Comparison of ENCODE assay signal across 8 mouse cellular contexts in the genomic region with DNA sequence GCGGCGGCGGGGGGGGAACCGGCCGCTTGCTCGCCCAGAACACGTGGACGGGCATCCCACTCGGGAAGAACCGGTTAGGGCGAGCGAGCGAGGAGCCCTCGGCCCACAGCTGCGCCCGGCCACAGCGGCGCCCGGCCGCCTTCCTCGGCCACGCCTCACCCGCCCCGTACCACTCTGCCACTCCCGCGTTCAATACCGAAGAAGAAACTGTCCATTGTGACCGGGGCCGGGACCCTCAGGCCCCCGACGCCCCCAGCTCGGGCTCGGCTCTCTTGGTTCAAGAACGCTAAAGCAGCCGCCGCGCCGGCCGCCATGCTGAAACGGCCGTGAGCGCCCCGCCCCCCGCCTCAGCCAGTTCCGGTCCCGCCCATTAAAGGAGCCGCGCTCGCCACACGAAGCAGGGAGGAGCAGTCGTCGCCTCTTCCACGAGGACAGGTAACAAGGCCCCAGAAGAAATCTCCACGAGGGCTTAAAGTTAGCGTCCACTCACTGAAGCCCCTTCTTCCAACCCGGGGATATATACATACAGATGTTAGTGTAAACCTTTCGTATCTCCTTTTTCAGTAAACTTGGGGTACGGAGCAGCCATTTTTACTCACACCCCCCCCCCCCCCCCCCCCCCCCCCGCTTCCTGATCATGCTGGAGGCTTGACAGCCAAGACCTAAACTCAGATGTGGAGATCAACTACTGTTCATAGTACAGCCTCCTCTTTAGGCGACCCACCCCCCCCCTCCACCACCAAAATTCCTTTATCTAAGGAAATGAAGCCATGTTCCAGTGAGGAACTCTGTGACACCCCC. TPM values are rescaled to one million over a fixed set of nuclear protein-coding genes. Genes with fewer than 3 reads are reported as not detected.
DNase-seq lines count a peak whose midpoint lies in the region; ATAC-seq lines count a peak whose summit lies in the region.

A gene (minus strand): TSS at position 349 of the 801 bp plus-strand sequence.

- H3K4me2 ChIP-seq in hindbrain, embryonic 16.5 days (ENCODE audit: low read length) = peak within 1 kb of the TSS; percentile 76

- peak; percentile 89 for ATAC-seq in hindbrain, embryonic 16.5 days
- ATAC-seq in megakaryocyte, adult 5-6 weeks (ENCODE audit: poor library complexity, severe bottlenecking) = peak; percentile 79

- DNase-seq in WW6 (ENCODE audit: low read depth, low spot score) = peak; percentile 70
- DNase-seq in cerebellum, postnatal 36 days = peak; percentile 70 to 72
- DNase-seq in gastrocnemius, adult 18-20 months (ENCODE audit: low spot score) = peak; percentile 82
- peak; percentile 74 to 82 for DNase-seq in left cerebral cortex, adult 18-20 months (ENCODE audit: low spot score in 2 of 2)
- peak; percentile 78 to 83 for DNase-seq in right cerebral cortex, adult 2 months (ENCODE audit: low spot score in 2 of 2)
- DNase-seq in urinary bladder, postnatal 36 days (ENCODE audit: low spot score in 2 of 2) = peak; percentile 82 to 83

- peak within 1 kb of the TSS; percentile 64 for H3K4me3 ChIP-seq in hindbrain, embryonic 16.5 days (ENCODE audit: low read length)

- H3K27me3 ChIP-seq in hindbrain, embryonic 16.5 days (replicated peaks; ENCODE audit: control insufficient read depth, insufficient read depth, low read length) = peaks cover 26% of the 10 kb centered on the region

- H3K36me3 ChIP-seq in hindbrain, embryonic 16.5 days (ENCODE audit: control insufficient read depth, insufficient read depth, low read length) = peaks cover 14% of the 10 kb centered on the region

- 0 out of 2 replicates have a peak within 1 kb of the TSS, but pooled peaks have one; percentile 54 for H3K27ac ChIP-seq in hindbrain, embryonic 16.5 days (ENCODE audit: low read depth, low read length)

- peaks cover 9% of the 10 kb centered on the region for H3K4me1 ChIP-seq in hindbrain, embryonic 16.5 days (ENCODE audit: control insufficient read depth, insufficient read depth, low read depth, low read length)

- 1% methylated on average over 39 of the region's 60 CpGs for WGBS in hindbrain, embryonic 16.5 days

- H3K9me3 ChIP-seq in hindbrain, embryonic 16.5 days (ENCODE audit: control insufficient read depth, low read length) = no peaks in the 10 kb centered on the region

- H3K9ac ChIP-seq in hindbrain, embryonic 16.5 days (ENCODE audit: low read depth, low read length) = peak within 1 kb of the TSS; percentile 74

RNA-seq across cellular contexts. Expression of the gene that starts here (rescaled TPM):
- total RNA-seq in gastrocnemius, adult 18-20 months (2021) = 10 to 100 TPM; 10.1 to 11.0 TPM
- polyA plus RNA-seq in hindbrain, embryonic 16.5 days (2015; fragmentation: Nextera tagmentation; extraction: Ambion mirVana) = 5.7 and 6.5 TPM in 2 replicates
- 1 to 10 TPM; 6.1 to 7.4 TPM for total RNA-seq in left cerebral cortex, adult 18-20 months (2021)
- total RNA-seq in megakaryocyte, adult 5-6 weeks (2015) = 36.5 and 39.2 TPM in 2 replicates
- 30.4 and 38.4 TPM in 2 replicates for total RNA-seq in megakaryocyte, adult 5-6 weeks (2017)

Comparison
In these comparisons a context has a peak if more than half of its experiments do, and no peak if none do; other contexts are left out.
1. Peak in every context shown above with its lines: DNase-seq, ATAC-seq, H3K4me3 ChIP-seq and H3K27ac ChIP-seq.